Mouse (Mus musculus) testis, postnatal 10 days (tissue): ENCODE data around the gene Tgm3.

ENCODE experiments used
- DNase-seq: peaks from one replicate; pipeline ENCODE4 v3.0.0; 2021; ENCODE audit warnings: low spot score

The Tgm3 gene

GRCm38 (mm10) chr2:130012026-130012425 lies at the start of gene Tgm3:
Gene Tgm3 (plus strand): TSS chr2:130012349.
- no peak for DNase-seq

- DNase-seq: no peak
These were observed 31.5 kb upstream of the Tgm3 start for GRCm38 (mm10) chr2:129980608-129981007.

GRCm38 (mm10) chr2:129987527-129988045 lies 24.6 kb upstream of the Tgm3 start:
- no peak for DNase-seq

- DNase-seq: no peak
These were observed 22.5 kb upstream of the Tgm3 start for GRCm38 (mm10) chr2:129989646-129990045.

GRCm38 (mm10) chr2:129994468-129994867 lies 17.7 kb upstream of the Tgm3 start:
- DNase-seq: no peak

GRCm38 (mm10) chr2:129998476-129998875 lies 13.7 kb upstream of the Tgm3 start:
- no peak for DNase-seq

- no peak for DNase-seq
These were observed 12.9 kb upstream of the Tgm3 start for GRCm38 (mm10) chr2:129999296-129999695.

GRCm38 (mm10) chr2:130000601-130001000 lies 11.5 kb upstream of the Tgm3 start:
- no peak for DNase-seq

- no peak for DNase-seq
These were observed 8.1 kb upstream of the Tgm3 start for GRCm38 (mm10) chr2:130004046-130004445.

GRCm38 (mm10) chr2:130009371-130009770 lies 2.8 kb upstream of the Tgm3 start:
- DNase-seq: no peak

- no peak for DNase-seq
These were observed 1.5 kb downstream of the Tgm3 start for GRCm38 (mm10) chr2:130013646-130014045.

- DNase-seq: no peak
These were observed 3.0 kb downstream of the Tgm3 start for GRCm38 (mm10) chr2:130015196-130015595.

GRCm38 (mm10) chr2:130018084-130018483 lies 5.9 kb downstream of the Tgm3 start:
- DNase-seq: no peak

- DNase-seq: no peak
These were observed 15.7 kb downstream of the Tgm3 start for GRCm38 (mm10) chr2:130027890-130028289.

GRCm38 (mm10) chr2:130029826-130030225 lies 17.7 kb downstream of the Tgm3 start:
- DNase-seq: no peak

GRCm38 (mm10) chr2:130032661-130033060 lies 20.5 kb downstream of the Tgm3 start:
- no peak for DNase-seq

- DNase-seq: no peak
These were observed 24.7 kb downstream of the Tgm3 start for GRCm38 (mm10) chr2:130036846-130037245.

GRCm38 (mm10) chr2:130038971-130039370 lies 26.8 kb downstream of the Tgm3 start:
- DNase-seq: no peak

GRCm38 (mm10) chr2:130040190-130040886 lies 28.2 kb downstream of the Tgm3 start:
- no peak for DNase-seq

GRCm38 (mm10) chr2:130043835-130044234 lies 31.7 kb downstream of the Tgm3 start:
- no peak for DNase-seq

- no peak for DNase-seq
These were observed 35.8 kb downstream of the Tgm3 start for GRCm38 (mm10) chr2:130047923-130048440.

GRCm38 (mm10) chr2:130048792-130049191 lies 36.6 kb downstream of the Tgm3 start:
- no peak for DNase-seq

GRCm38 (mm10) chr2:130058149-130058548 lies 46.0 kb downstream of the Tgm3 start:
- no peak for DNase-seq

GRCm38 (mm10) chr2:130068228-130068627 lies 56.1 kb downstream of the Tgm3 start:
- DNase-seq: peak; percentile 49
